Mouse (Mus musculus): ENCODE results near the gene Cisd1.

GRCm38 (mm10) chr10:71316497-71316896 lies 28.3 kb downstream of the Cisd1 start:
- no peak for TF ChIP-seq CTCF (IDR thresholded peaks at IDR 0.05; ENCODE audit: low read depth, low read length)
- no peak for TF ChIP-seq POLR2A (IDR thresholded peaks at IDR 0.05; ENCODE audit: insufficient read depth, low read length)

Measured in ES-Bruce4 (cell line).